Mouse (Mus musculus) liver, embryonic 14.5 days (tissue): ENCODE measurements around the gene Ebf4.
A peak's percentile ranks its signal among the peaks of the same experiment; 100 is the strongest.

Experiments
- CTCF ChIP-seq: IDR thresholded peaks from 2 replicates; pipeline ENCODE4 v1.5.1; 2016; ENCODE audit warnings: antibody characterized with exemption, low read depth, control low read depth
- EP300 ChIP-seq: IDR thresholded peaks from 2 replicates; pipeline ENCODE4 v1.6.1; 2016; ENCODE audit warnings: antibody characterized with exemption, low read depth

DNA sequence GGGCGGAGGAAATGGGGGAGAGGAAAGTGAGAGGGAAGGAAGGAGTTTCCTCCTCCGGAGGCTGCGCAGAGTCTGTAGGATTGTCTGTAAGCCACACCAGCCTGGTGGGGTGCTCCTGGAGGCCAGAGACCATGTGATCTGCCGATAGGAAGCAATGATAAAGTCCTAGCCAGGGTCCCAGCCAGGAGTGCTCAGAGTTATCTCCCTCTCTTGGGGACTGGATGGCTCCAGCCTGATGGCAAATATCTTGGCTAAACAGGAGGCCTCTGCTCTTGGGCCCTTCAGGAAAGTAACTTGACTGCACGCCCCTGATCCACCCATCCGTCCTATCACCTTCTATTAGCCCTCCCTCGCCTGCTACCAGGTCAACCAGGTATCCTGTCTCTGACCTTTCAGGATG lies 46.7 kb upstream of the Ebf4 start:
- TF ChIP-seq CTCF (no peak), EP300 (peak; percentile 46)
